Mouse (Mus musculus) embryonic fibroblast, embryonic 13.5 days (primary cell): ENCODE measurements at regions not wholly inside any gene's neighbourhood (a gene's known extent, or its start where the extent isn't known, plus 50 kb on each side); places are given as distances from the start of the nearest gene placed in this dataset.

Experiments used
- CTCF ChIP-seq: IDR thresholded peaks from 2 replicates; pipeline ENCODE4 v1.5.1; 2011; ENCODE audit warnings: mild to moderate bottlenecking, control low read depth, low read length, moderate library complexity, borderline replicate concordance; ENCODE audit not compliant: insufficient read depth
- POLR2A ChIP-seq: IDR thresholded peaks from 2 replicates; pipeline ENCODE4 v1.6.1; 2011; ENCODE audit warnings: low read depth, mild to moderate bottlenecking, control low read depth, low read length, moderate library complexity

DNA sequence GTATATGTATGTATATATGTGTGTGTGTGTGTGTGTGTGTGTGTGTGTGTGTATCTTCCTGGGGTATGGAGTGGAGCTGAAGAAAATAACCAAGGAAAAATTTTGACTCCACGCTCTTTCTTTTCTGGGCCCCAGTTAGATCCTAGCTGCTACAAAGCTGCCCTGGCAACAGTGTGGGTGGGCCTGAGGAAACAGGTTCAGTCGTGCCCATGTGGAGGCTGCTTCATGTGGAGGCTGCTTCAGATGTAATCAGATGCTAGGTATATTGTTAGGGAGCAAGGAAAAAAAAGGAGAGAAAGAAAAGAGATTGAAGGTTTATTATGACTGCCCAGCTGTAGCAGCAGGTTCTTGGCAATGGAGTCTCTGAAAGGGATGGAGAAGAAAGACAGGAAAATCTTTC, 100.6 kb downstream of the Fam168b start:
- TF ChIP-seq CTCF (no peak), POLR2A (no peak)
